Mouse (Mus musculus) cerebellum, adult 2 months (tissue): ENCODE measurements around the gene Stpg3.

ENCODE experiments used
- CTCF ChIP-seq: fragments of 200-500 bp; IDR thresholded peaks from 2 replicates; pipeline ENCODE4 v1.5.1; 2011; ENCODE audit warnings: low read depth, mild to moderate bottlenecking, control low read depth, low read length, moderate library complexity, borderline replicate concordance; ENCODE audit not compliant: insufficient read depth
- POLR2A ChIP-seq: fragments of 200-500 bp; IDR thresholded peaks from 2 replicates; pipeline ENCODE4 v1.6.1; 2011; ENCODE audit warnings: low read length, control low read depth, borderline replicate concordance; ENCODE audit not compliant: insufficient read depth

DNA sequence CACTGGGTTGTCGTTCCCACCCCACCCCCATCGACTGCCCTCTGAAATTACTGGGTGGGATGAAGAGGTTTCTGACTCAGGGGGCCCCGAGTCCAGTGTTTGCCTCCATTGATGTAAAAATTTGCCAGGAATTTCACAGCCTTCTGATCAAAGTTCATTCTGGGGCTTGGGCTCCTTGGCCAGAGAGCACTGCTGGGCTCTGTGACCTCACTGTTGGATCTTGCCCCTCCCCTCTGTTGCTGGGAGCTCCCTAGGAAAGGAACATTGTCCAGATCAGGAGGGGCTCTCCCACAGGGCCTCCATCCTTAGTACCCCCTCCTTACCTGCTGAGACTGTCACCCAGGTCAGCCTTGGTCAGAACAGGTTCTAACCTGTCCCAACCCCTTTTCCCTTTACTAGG lies at the start of gene Stpg3:
- TF ChIP-seq CTCF (no peak), POLR2A (no peak)
